Mouse (Mus musculus): ENCODE measurements at regions not wholly inside any gene's neighbourhood (a gene's known extent, or its start where the extent isn't known, plus 50 kb on each side); places are given as distances from the start of the nearest gene placed in this dataset.

GRCm38 (mm10) chr10:16803978-16804377 lies 919.0 kb upstream of the Cited2 start:
- no peak overlapping the region for H3K27ac ChIP-seq
- H3K4me2 ChIP-seq, result no peak overlapping the region
- no peaks in the 10 kb centered on the region for H3K9me3 ChIP-seq
- H3K36me3 ChIP-seq, result no peaks in the 10 kb centered on the region
- 40% methylated on average over 2 of the region's 2 CpGs for WGBS
- no peaks in the 10 kb centered on the region for H3K27me3 ChIP-seq (replicated peaks)
- H3K9ac ChIP-seq, result no peak overlapping the region
- H3K4me1 ChIP-seq, result no peaks in the 10 kb centered on the region
- ATAC-seq (ENCODE audit: insufficient read depth, low FRiP score, low read depth), result no peak
- no peak overlapping the region for H3K4me3 ChIP-seq (replicated peaks)

GRCm38 (mm10) chr10:16810716-16811115 lies 912.3 kb upstream of the Cited2 start:
- Histone ChIP-seq H3K36me3 (no peaks in the 10 kb centered on the region), H3K4me2 (no peak overlapping the region), H3K4me3 (replicated peaks) (no peak overlapping the region), H3K9me3 (no peaks in the 10 kb centered on the region), H3K27me3 (replicated peaks) (no peaks in the 10 kb centered on the region), H3K9ac (no peak overlapping the region), H3K27ac (no peak overlapping the region), H3K4me1 (no peaks in the 10 kb centered on the region)
- ATAC-seq (ENCODE audit: insufficient read depth, low FRiP score, low read depth), result no peak
- 70% methylated on average over 2 of the region's 2 CpGs for WGBS

- Histone ChIP-seq H3K36me3 (no peaks in the 10 kb centered on the region), H3K9ac (no peak overlapping the region), H3K27ac (no peak overlapping the region), H3K4me3 (replicated peaks) (no peak overlapping the region), H3K4me1 (no peaks in the 10 kb centered on the region), H3K4me2 (no peak overlapping the region), H3K9me3 (no peaks in the 10 kb centered on the region), H3K27me3 (replicated peaks) (no peaks in the 10 kb centered on the region)
- no peak for ATAC-seq (ENCODE audit: insufficient read depth, low FRiP score, low read depth)
- 68% methylated on average over 2 of the region's 2 CpGs for WGBS
Measured at GRCm38 (mm10) chr10:16814013-16814412, 909.0 kb upstream of the Cited2 start.

GRCm38 (mm10) chr10:16861534-16861933 lies 861.5 kb upstream of the Cited2 start:
- Histone ChIP-seq H3K9ac (no peak overlapping the region), H3K27me3 (replicated peaks) (no peaks in the 10 kb centered on the region), H3K36me3 (no peaks in the 10 kb centered on the region), H3K27ac (no peak overlapping the region), H3K4me2 (no peak overlapping the region), H3K9me3 (no peaks in the 10 kb centered on the region), H3K4me3 (replicated peaks) (no peak overlapping the region), H3K4me1 (no peaks in the 10 kb centered on the region)
- ATAC-seq (ENCODE audit: insufficient read depth, low FRiP score, low read depth), result no peak
- 77% methylated on average over 1 of the region's 1 CpGs for WGBS

- H3K9ac ChIP-seq, result no peak overlapping the region
- H3K4me1 ChIP-seq, result no peaks in the 10 kb centered on the region
- H3K27me3 ChIP-seq (replicated peaks), result no peaks in the 10 kb centered on the region
- no peak overlapping the region for H3K4me3 ChIP-seq (replicated peaks)
- no peak for ATAC-seq (ENCODE audit: insufficient read depth, low FRiP score, low read depth)
- no peaks in the 10 kb centered on the region for H3K9me3 ChIP-seq
- no peaks in the 10 kb centered on the region for H3K36me3 ChIP-seq
- no peak overlapping the region for H3K4me2 ChIP-seq
- H3K27ac ChIP-seq, result no peak overlapping the region
- 77% methylated on average over 2 of the region's 2 CpGs for WGBS
Measured at GRCm38 (mm10) chr10:16866914-16867313, 856.1 kb upstream of the Cited2 start.

- no peaks in the 10 kb centered on the region for H3K9me3 ChIP-seq
- no peak overlapping the region for H3K4me2 ChIP-seq
- H3K27me3 ChIP-seq (replicated peaks), result no peaks in the 10 kb centered on the region
- H3K9ac ChIP-seq, result no peak overlapping the region
- H3K27ac ChIP-seq, result no peak overlapping the region
- no peaks in the 10 kb centered on the region for H3K36me3 ChIP-seq
- H3K4me3 ChIP-seq (replicated peaks), result no peak overlapping the region
- ATAC-seq (ENCODE audit: insufficient read depth, low FRiP score, low read depth), result no peak
- whole genome bisulfite sequencing, result 42% methylated on average over 3 of the region's 3 CpGs
- no peaks in the 10 kb centered on the region for H3K4me1 ChIP-seq
Measured at GRCm38 (mm10) chr10:16874131-16874530, 848.9 kb upstream of the Cited2 start.

GRCm38 (mm10) chr10:16878197-16878596 lies 844.8 kb upstream of the Cited2 start:
- no peaks in the 10 kb centered on the region for H3K4me1 ChIP-seq
- no peaks in the 10 kb centered on the region for H3K27me3 ChIP-seq (replicated peaks)
- ATAC-seq (ENCODE audit: insufficient read depth, low FRiP score, low read depth), result no peak
- no peaks in the 10 kb centered on the region for H3K36me3 ChIP-seq
- no peaks in the 10 kb centered on the region for H3K9me3 ChIP-seq
- H3K9ac ChIP-seq, result no peak overlapping the region
- no peak overlapping the region for H3K4me2 ChIP-seq
- H3K27ac ChIP-seq, result no peak overlapping the region
- no peak overlapping the region for H3K4me3 ChIP-seq (replicated peaks)

GRCm38 (mm10) chr10:16893316-16893715 lies 829.7 kb upstream of the Cited2 start:
- Histone ChIP-seq H3K36me3 (no peaks in the 10 kb centered on the region), H3K9me3 (no peaks in the 10 kb centered on the region), H3K4me2 (no peak overlapping the region), H3K9ac (no peak overlapping the region), H3K4me1 (no peaks in the 10 kb centered on the region), H3K27ac (no peak overlapping the region), H3K27me3 (replicated peaks) (no peaks in the 10 kb centered on the region), H3K4me3 (replicated peaks) (no peak overlapping the region)
- ATAC-seq (ENCODE audit: insufficient read depth, low FRiP score, low read depth), result no peak

- Histone ChIP-seq H3K27me3 (replicated peaks) (no peaks in the 10 kb centered on the region), H3K9ac (no peak overlapping the region), H3K27ac (no peak overlapping the region), H3K9me3 (no peaks in the 10 kb centered on the region), H3K4me2 (no peak overlapping the region), H3K36me3 (no peaks in the 10 kb centered on the region), H3K4me1 (no peaks in the 10 kb centered on the region), H3K4me3 (replicated peaks) (no peak overlapping the region)
- no peak for ATAC-seq (ENCODE audit: insufficient read depth, low FRiP score, low read depth)
Measured at GRCm38 (mm10) chr10:16895332-16895731, 827.7 kb upstream of the Cited2 start.

- Histone ChIP-seq H3K9ac (no peak overlapping the region), H3K36me3 (no peaks in the 10 kb centered on the region), H3K4me2 (no peak overlapping the region), H3K27ac (no peak overlapping the region), H3K4me3 (replicated peaks) (no peak overlapping the region), H3K4me1 (no peaks in the 10 kb centered on the region), H3K27me3 (replicated peaks) (no peaks in the 10 kb centered on the region), H3K9me3 (no peaks in the 10 kb centered on the region)
- WGBS, result 82% methylated on average over 2 of the region's 2 CpGs
- ATAC-seq (ENCODE audit: insufficient read depth, low FRiP score, low read depth), result no peak
Measured at GRCm38 (mm10) chr10:16922888-16923287, 800.1 kb upstream of the Cited2 start.

GRCm38 (mm10) chr10:16923851-16924250 lies 799.2 kb upstream of the Cited2 start:
- Histone ChIP-seq H3K36me3 (no peaks in the 10 kb centered on the region), H3K4me3 (replicated peaks) (no peak overlapping the region), H3K27ac (no peak overlapping the region), H3K4me1 (no peaks in the 10 kb centered on the region), H3K4me2 (no peak overlapping the region), H3K9me3 (no peaks in the 10 kb centered on the region), H3K27me3 (replicated peaks) (no peaks in the 10 kb centered on the region), H3K9ac (no peak overlapping the region)
- ATAC-seq (ENCODE audit: insufficient read depth, low FRiP score, low read depth), result no peak
- 83% methylated on average over 6 of the region's 6 CpGs for WGBS

GRCm38 (mm10) chr10:16937705-16938104 lies 785.3 kb upstream of the Cited2 start:
- H3K4me2 ChIP-seq, result no peak overlapping the region
- no peak overlapping the region for H3K27ac ChIP-seq
- no peak for ATAC-seq (ENCODE audit: insufficient read depth, low FRiP score, low read depth)
- no peaks in the 10 kb centered on the region for H3K9me3 ChIP-seq
- H3K36me3 ChIP-seq, result no peaks in the 10 kb centered on the region
- no peak overlapping the region for H3K4me3 ChIP-seq (replicated peaks)
- 83% methylated on average over 4 of the region's 4 CpGs for WGBS
- H3K4me1 ChIP-seq, result no peaks in the 10 kb centered on the region
- no peaks in the 10 kb centered on the region for H3K27me3 ChIP-seq (replicated peaks)
- H3K9ac ChIP-seq, result no peak overlapping the region

- WGBS, result 52% methylated on average over 1 of the region's 1 CpGs
- no peak for ATAC-seq (ENCODE audit: insufficient read depth, low FRiP score, low read depth)
- H3K9me3 ChIP-seq, result no peaks in the 10 kb centered on the region
- H3K4me1 ChIP-seq, result no peaks in the 10 kb centered on the region
- H3K9ac ChIP-seq, result no peak overlapping the region
- H3K4me3 ChIP-seq (replicated peaks), result no peak overlapping the region
- no peak overlapping the region for H3K4me2 ChIP-seq
- H3K36me3 ChIP-seq, result no peaks in the 10 kb centered on the region
- H3K27me3 ChIP-seq (replicated peaks), result no peaks in the 10 kb centered on the region
- H3K27ac ChIP-seq, result no peak overlapping the region
Measured at GRCm38 (mm10) chr10:16951636-16952035, 771.4 kb upstream of the Cited2 start.

Data from stomach, embryonic 15.5 days (tissue).